Mouse (Mus musculus): ENCODE measurements at regions not wholly inside any gene's neighbourhood (a gene's known extent, or its start where the extent isn't known, plus 50 kb on each side); places are given as distances from the start of the nearest gene placed in this dataset.

GRCm38 (mm10) chr8:128202158-128202886, 156.1 kb upstream of the Nrp1 start:
- intact Hi-C loops (cut with DNase I), result no loop called here
- DNase-seq, result no peak

- intact Hi-C loops (cut with DNase I), result no loop called here
Observed at GRCm38 (mm10) chr8:128204803-128205202, 153.6 kb upstream of the Nrp1 start.

GRCm38 (mm10) chr8:128207138-128207537, 151.3 kb upstream of the Nrp1 start:
- no peak for DNase-seq
- intact Hi-C loops (cut with DNase I), result no loop called here

More at GRCm38 (mm10) chr8:128204803-128205202, 153.6 kb upstream of the Nrp1 start:
- no peak for DNase-seq

- intact Hi-C loops (cut with DNase I), result no loop called here
- DNase-seq, result peak in 1 of 2 experiments; percentile 11
Observed at GRCm38 (mm10) chr8:128210761-128211160, 147.6 kb upstream of the Nrp1 start.

- DNase-seq, result no peak
- intact Hi-C loops (cut with DNase I), result no loop called here
Observed at GRCm38 (mm10) chr8:128212223-128212622, 146.2 kb upstream of the Nrp1 start.

GRCm38 (mm10) chr8:128214256-128214655, 144.1 kb upstream of the Nrp1 start:
- peak in 1 of 2 experiments; percentile 26 for DNase-seq
- intact Hi-C loops (cut with DNase I), result no loop called here

- no peak for DNase-seq
- intact Hi-C loops (cut with DNase I), result loop anchor here (5.0 kb wide), 1 partner anchor 138 kb away; the partner anchor contains the start of gene Nrp1
Observed at GRCm38 (mm10) chr8:128218886-128219285, 139.5 kb upstream of the Nrp1 start.

- DNase-seq, result peak; percentile 73 to 87
- intact Hi-C loops (cut with DNase I), result loop anchor here (5.0 kb wide), 1 partner anchor 138 kb away; the partner anchor contains the start of gene Nrp1
Observed at GRCm38 (mm10) chr8:128219539-128219938, 138.9 kb upstream of the Nrp1 start.

GRCm38 (mm10) chr8:128223092-128223491, 135.3 kb upstream of the Nrp1 start:
- intact Hi-C loops (cut with DNase I), result no loop called here
- DNase-seq, result no peak

- DNase-seq, result peak in 1 of 2 experiments; percentile 43
- intact Hi-C loops (cut with DNase I), result no loop called here
Observed at GRCm38 (mm10) chr8:128223522-128223921, 134.9 kb upstream of the Nrp1 start.

- no peak for DNase-seq
- intact Hi-C loops (cut with DNase I), result no loop called here
Observed at GRCm38 (mm10) chr8:128225123-128225522, 133.3 kb upstream of the Nrp1 start.

GRCm38 (mm10) chr8:128235071-128235470, 123.3 kb upstream of the Nrp1 start:
- no peak for DNase-seq
- intact Hi-C loops (cut with DNase I), result no loop called here

GRCm38 (mm10) chr8:128235527-128235926, 122.9 kb upstream of the Nrp1 start:
- intact Hi-C loops (cut with DNase I), result no loop called here
- no peak for DNase-seq

- no peak for DNase-seq
- intact Hi-C loops (cut with DNase I), result no loop called here
Observed at GRCm38 (mm10) chr8:128236097-128236496, 122.3 kb upstream of the Nrp1 start.

GRCm38 (mm10) chr8:128238948-128239347, 119.5 kb upstream of the Nrp1 start:
- no peak for DNase-seq
- intact Hi-C loops (cut with DNase I), result no loop called here

- DNase-seq, result no peak
- intact Hi-C loops (cut with DNase I), result no loop called here
Observed at GRCm38 (mm10) chr8:128239783-128240182, 118.6 kb upstream of the Nrp1 start.

GRCm38 (mm10) chr8:128241200-128241599, 117.2 kb upstream of the Nrp1 start:
- DNase-seq, result no peak
- intact Hi-C loops (cut with DNase I), result no loop called here

- intact Hi-C loops (cut with DNase I), result no loop called here
- DNase-seq, result no peak
Observed at GRCm38 (mm10) chr8:128242465-128243251, 115.7 kb upstream of the Nrp1 start.

GRCm38 (mm10) chr8:128251723-128252122, 106.7 kb upstream of the Nrp1 start:
- no peak for DNase-seq
- intact Hi-C loops (cut with DNase I), result no loop called here

- DNase-seq, result no peak
- intact Hi-C loops (cut with DNase I), result no loop called here
Observed at GRCm38 (mm10) chr8:128260836-128261235, 97.6 kb upstream of the Nrp1 start.

GRCm38 (mm10) chr8:128261367-128261766, 97.0 kb upstream of the Nrp1 start:
- no peak for DNase-seq
- intact Hi-C loops (cut with DNase I), result no loop called here

All from heart, postnatal 14 days (tissue).